Comparison of ENCODE assay signal across 8 mouse cellular contexts in genomic region chr2:23067552-23068369, GRCm38 (mm10). TPM values are rescaled to one million over a fixed set of nuclear protein-coding genes. Genes with fewer than 3 reads are reported as not detected.
DNase-seq lines count a peak whose midpoint lies in the region; ATAC-seq lines count a peak whose summit lies in the region.

Acbd5 (plus strand) TSS chr2:23068167.

- peak; percentile 94 for DNase-seq in ES-CJ7 (ENCODE audit: low read depth, low spot score)
- DNase-seq in cerebellum, adult 11 months, result peak; percentile 93
- DNase-seq in forebrain, embryonic 14.5 days (ENCODE audit: low spot score), result peak; percentile 99
- DNase-seq in heart, postnatal 14 days, result peak; percentile 92 to 93
- peak; percentile 96 for DNase-seq in layer of hippocampus, adult 11-12 months (ENCODE audit: low spot score)
- DNase-seq in lung, adult 18-20 months, result peak; percentile 97 to 98
- DNase-seq in testis, postnatal 14 days (ENCODE audit: low spot score), result peak; percentile 95

- 3% methylated on average over 34 of the region's 34 CpGs for WGBS in forebrain, embryonic 14.5 days
- 2% methylated on average over 34 of the region's 34 CpGs for WGBS in neural tube, embryonic 15.5 days

- peak within 1 kb of the TSS; percentile 84 for H3K9ac ChIP-seq in forebrain, embryonic 14.5 days (ENCODE audit: low read length)
- H3K9ac ChIP-seq in neural tube, embryonic 15.5 days (replicated peaks), result peak within 1 kb of the TSS; percentile 91

- H3K27ac ChIP-seq in forebrain, embryonic 14.5 days (ENCODE audit: low read depth, low read length), result peak within 1 kb of the TSS; percentile 95
- H3K27ac ChIP-seq in neural tube, embryonic 15.5 days (replicated peaks), result peak within 1 kb of the TSS; percentile 98

- ATAC-seq in forebrain, embryonic 14.5 days, result peak; percentile 95
- peak; percentile 96 for ATAC-seq in neural tube, embryonic 15.5 days (ENCODE audit: low FRiP score)

- H3K9me3 ChIP-seq in forebrain, embryonic 14.5 days (replicated peaks; ENCODE audit: control insufficient read depth, low read length), result no peaks in the 10 kb centered on the region
- H3K9me3 ChIP-seq in neural tube, embryonic 15.5 days (replicated peaks), result no peaks in the 10 kb centered on the region

- H3K36me3 ChIP-seq in forebrain, embryonic 14.5 days (ENCODE audit: control insufficient read depth, insufficient read depth, low read length), result peaks cover 10% of the 10 kb centered on the region
- H3K36me3 ChIP-seq in neural tube, embryonic 15.5 days, result no peaks in the 10 kb centered on the region

- H3K27me3 ChIP-seq in forebrain, embryonic 14.5 days (replicated peaks; ENCODE audit: control insufficient read depth, insufficient read depth, low read length), result no peaks in the 10 kb centered on the region
- no peaks in the 10 kb centered on the region for H3K27me3 ChIP-seq in neural tube, embryonic 15.5 days (replicated peaks)

- intact Hi-C loops in heart, postnatal 14 days (cut with DNase I), result loop anchor here (1.0 to 5.0 kb wide), 2 partner anchors 27 to 170 kb away; partner anchors contain the start of genes Abi1 and Pdss1

- H3K4me3 ChIP-seq in forebrain, embryonic 14.5 days (ENCODE audit: low read depth, low read length), result peak within 1 kb of the TSS; percentile 65
- H3K4me3 ChIP-seq in neural tube, embryonic 15.5 days (replicated peaks), result peak within 1 kb of the TSS; percentile 76

- H3K4me1 ChIP-seq in forebrain, embryonic 14.5 days (ENCODE audit: control insufficient read depth, insufficient read depth, low read length), result peaks cover 3% of the 10 kb centered on the region; the same call in 1 of the 2 replicates
- H3K4me1 ChIP-seq in neural tube, embryonic 15.5 days, result peaks cover 22% of the 10 kb centered on the region

- peak within 1 kb of the TSS; percentile 99 for H3K4me2 ChIP-seq in forebrain, embryonic 14.5 days (ENCODE audit: low read length)
- peak within 1 kb of the TSS; percentile 98 for H3K4me2 ChIP-seq in neural tube, embryonic 15.5 days

RNA-seq across cellular contexts. Expression of gene Acbd5, which starts in this region (rescaled TPM):
- polyA plus RNA-seq in forebrain, embryonic 14.5 days (2014; fragmentation: Nextera tagmentation; extraction: Ambion mirVana), result 39.8 and 49.8 TPM in 2 replicates
- total RNA-seq in heart, postnatal 14 days (2021), result 10 to 100 TPM; 30.3 to 30.9 TPM
- polyA plus RNA-seq in neural tube, embryonic 15.5 days (2015; fragmentation: Nextera tagmentation; extraction: Ambion mirVana), result 69.1 and 80.0 TPM in 2 replicates

Comparison
In these comparisons a context has a peak if more than half of its experiments do, and no peak if none do; other contexts are left out.
1. Peak in every context shown above with its lines: DNase-seq, ATAC-seq, H3K4me3 ChIP-seq and H3K27ac ChIP-seq.